Mouse (Mus musculus) retina, embryonic 14.5 days (tissue): ENCODE results near the gene Zbtb20.

ENCODE experiments used
- DNase-seq: peaks from one replicate; pipeline ENCODE4 v3.0.0-alpha.2; 2015; ENCODE audit warnings: low spot score

Zbtb20 gene

GRCm38 (mm10) chr16:43604399-43605013 lies 728.8 kb downstream of the Zbtb20 start:
- no peak for DNase-seq

GRCm38 (mm10) chr16:43607086-43607485 lies 731.4 kb downstream of the Zbtb20 start:
- DNase-seq: no peak

GRCm38 (mm10) chr16:43608066-43608465 lies 732.4 kb downstream of the Zbtb20 start:
- no peak for DNase-seq

GRCm38 (mm10) chr16:43610375-43610774 lies 734.7 kb downstream of the Zbtb20 start:
- no peak for DNase-seq

- no peak for DNase-seq
Measured at GRCm38 (mm10) chr16:43616348-43616747, 740.7 kb downstream of the Zbtb20 start.

- no peak for DNase-seq
Measured at GRCm38 (mm10) chr16:43617346-43617745, 741.7 kb downstream of the Zbtb20 start.

- no peak for DNase-seq
Measured at GRCm38 (mm10) chr16:43618286-43618685, 742.6 kb downstream of the Zbtb20 start.

GRCm38 (mm10) chr16:43619277-43619676 lies 743.6 kb downstream of the Zbtb20 start:
- DNase-seq: no peak

- no peak for DNase-seq
Measured at GRCm38 (mm10) chr16:43620359-43620758, 744.7 kb downstream of the Zbtb20 start.

GRCm38 (mm10) chr16:43623315-43624000 lies 747.8 kb downstream of the Zbtb20 start:
- DNase-seq: no peak

GRCm38 (mm10) chr16:43624876-43625275 lies 749.2 kb downstream of the Zbtb20 start:
- DNase-seq: no peak

GRCm38 (mm10) chr16:43625289-43625688 lies 749.6 kb downstream of the Zbtb20 start:
- no peak for DNase-seq

GRCm38 (mm10) chr16:43625956-43626355 lies 750.3 kb downstream of the Zbtb20 start:
- no peak for DNase-seq

- no peak for DNase-seq
Measured at GRCm38 (mm10) chr16:43628662-43629061, 753.0 kb downstream of the Zbtb20 start.

GRCm38 (mm10) chr16:43631758-43632157 lies 756.1 kb downstream of the Zbtb20 start:
- no peak for DNase-seq

- DNase-seq: no peak
Measured at GRCm38 (mm10) chr16:43634037-43634436, 758.4 kb downstream of the Zbtb20 start.

GRCm38 (mm10) chr16:43637241-43637640 lies 761.6 kb downstream of the Zbtb20 start:
- DNase-seq: no peak

- no peak for DNase-seq
Measured at GRCm38 (mm10) chr16:43638406-43639049, 762.8 kb downstream of the Zbtb20 start.

GRCm38 (mm10) chr16:43641230-43641629 lies 765.5 kb downstream of the Zbtb20 start:
- no peak for DNase-seq

GRCm38 (mm10) chr16:43645879-43646278 lies 770.2 kb downstream of the Zbtb20 start:
- DNase-seq: no peak

- DNase-seq: no peak
Measured at GRCm38 (mm10) chr16:43646943-43647342, 771.3 kb downstream of the Zbtb20 start.

GRCm38 (mm10) chr16:43647641-43648040 lies 772.0 kb downstream of the Zbtb20 start:
- DNase-seq: no peak

- no peak for DNase-seq
Measured at GRCm38 (mm10) chr16:43650355-43651080, 774.8 kb downstream of the Zbtb20 start.
